Mouse (Mus musculus): Measurements from ENCODE around the gene Samd15.
A peak's percentile ranks its signal among the peaks of the same experiment; 100 is the strongest.

Gene Samd15

DNA sequence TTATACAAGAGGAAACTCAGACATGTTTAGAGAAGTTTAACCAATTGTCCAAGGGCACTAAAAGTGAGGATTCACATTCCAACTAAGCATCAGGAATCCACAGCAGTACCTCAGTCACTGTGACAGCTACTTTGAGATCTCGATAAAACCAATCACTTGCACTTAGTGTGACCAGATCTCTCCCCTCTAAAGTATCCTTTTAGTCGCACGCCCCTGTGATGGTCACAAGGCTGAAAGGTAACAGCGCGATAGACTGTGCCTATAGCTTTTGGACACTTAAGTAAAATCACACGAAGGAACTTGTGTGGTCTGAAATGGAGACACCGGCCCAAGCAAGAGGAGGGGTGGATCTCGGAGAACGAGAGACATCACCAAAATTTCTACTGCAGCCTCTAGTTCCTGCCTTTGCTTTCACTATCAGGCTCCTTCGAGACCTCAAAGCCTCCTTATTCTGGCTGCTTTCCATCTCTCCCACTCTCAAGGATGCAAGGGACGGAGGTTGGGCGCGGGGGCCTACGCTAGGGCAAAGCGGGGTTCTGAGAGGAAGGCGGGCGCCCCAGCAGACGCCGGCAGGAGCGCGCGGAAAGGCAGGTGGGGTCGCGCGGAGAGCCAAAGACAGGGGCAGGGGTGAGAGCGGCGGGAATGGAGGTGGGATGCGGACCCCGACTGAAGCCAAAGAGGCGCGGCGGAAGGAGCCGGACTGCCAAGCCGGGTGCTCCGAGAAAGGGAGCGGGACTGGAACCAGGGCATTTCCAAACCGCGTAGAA is at the start of gene Samd15:
Gene Samd15 (plus strand): TSS at position 518 of the 767 bp plus-strand sequence.
- DNase-seq (ENCODE audit: inconsistent age in 2 of 2, low spot score in 1 of 2), result peak; percentile 65 to 91

DNA sequence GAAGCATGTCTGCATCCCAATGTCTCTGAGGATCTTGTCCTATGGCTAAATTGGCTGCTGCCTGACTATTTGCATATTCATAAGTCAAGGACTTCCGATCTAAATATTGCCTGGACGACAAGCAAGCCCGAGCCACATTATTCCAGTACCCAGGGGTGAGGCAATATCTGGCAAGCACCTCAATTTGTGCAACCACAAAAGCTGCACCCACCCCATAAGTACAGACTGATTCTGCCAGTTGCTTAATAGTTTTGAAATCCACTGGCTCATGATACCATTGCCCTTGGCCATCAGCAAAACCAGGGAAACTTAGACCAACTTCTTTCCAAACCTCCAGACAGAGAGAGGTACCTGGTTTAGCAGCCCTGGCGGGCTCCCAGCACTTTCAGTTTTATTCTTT is 45.1 kb upstream of the Samd15 start:
- DNase-seq (ENCODE audit: inconsistent age in 2 of 2, low spot score in 1 of 2), result peak in 1 of 2 experiments; percentile 82

DNA sequence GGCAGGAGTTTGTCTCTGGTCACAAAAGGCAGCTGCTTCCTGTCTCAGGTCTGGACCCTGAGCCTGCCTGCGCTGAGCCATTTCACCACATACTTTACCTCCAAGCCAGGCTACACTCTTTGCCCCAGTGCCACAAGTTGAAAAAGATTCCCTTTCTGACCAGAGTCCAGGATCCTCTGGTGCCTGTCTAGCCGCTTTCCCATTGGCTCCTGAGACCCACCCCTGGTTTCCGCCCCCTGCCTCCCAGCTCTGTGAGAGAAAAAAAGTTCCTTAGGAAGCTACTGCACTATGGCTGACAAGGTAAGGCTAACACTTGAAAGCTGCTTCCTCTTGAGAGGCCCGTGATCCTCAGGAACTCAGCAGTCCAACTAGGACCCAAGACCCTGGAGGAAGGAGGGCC is 42.2 kb upstream of the Samd15 start:
- no peak for DNase-seq (ENCODE audit: inconsistent age in 2 of 2, low spot score in 1 of 2)

DNA sequence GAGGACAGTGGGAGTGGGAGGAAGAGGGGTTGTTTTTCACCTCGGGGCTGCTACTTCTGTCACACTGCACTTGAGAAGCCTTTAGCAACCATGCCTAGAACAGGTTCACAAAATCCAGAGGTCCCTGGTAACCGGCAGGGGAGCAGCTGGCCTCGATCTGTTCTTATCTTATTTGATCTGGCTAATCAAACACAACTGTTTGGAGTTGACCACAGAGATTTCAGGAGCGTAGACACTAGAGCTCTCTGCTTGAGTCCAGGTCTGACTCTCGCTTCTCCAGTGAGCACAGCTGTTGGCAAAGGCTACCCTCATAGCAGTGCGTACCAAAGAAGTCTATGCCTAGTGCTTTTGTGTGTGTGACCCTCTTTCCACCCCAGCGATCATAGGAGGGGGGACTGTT is 41.4 kb upstream of the Samd15 start:
- DNase-seq (ENCODE audit: inconsistent age in 2 of 2, low spot score in 1 of 2), result no peak

DNA sequence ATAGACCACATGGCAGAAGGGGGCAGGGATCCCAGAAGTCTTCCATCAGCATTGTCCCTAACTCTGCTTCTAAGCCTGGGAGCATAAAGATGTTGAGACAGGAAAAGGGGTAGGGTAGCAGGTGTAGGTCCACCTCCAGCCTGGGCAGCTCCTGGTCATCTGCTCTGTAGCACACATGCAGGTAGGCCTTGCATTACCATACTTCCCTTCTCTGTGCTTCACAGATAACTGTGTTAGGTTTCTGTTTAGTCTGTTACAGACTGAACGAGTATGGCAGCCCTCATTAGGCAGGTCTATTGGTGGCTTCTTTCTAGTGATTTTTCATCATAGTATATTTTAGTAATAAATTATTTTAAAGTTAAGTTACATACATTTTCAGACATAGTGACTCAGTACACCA is 39.2 kb upstream of the Samd15 start:
- no peak for DNase-seq (ENCODE audit: inconsistent age in 2 of 2, low spot score in 1 of 2)

GRCm38 (mm10) chr12:87160815-87161214 is 38.7 kb upstream of the Samd15 start:
- no peak for DNase-seq (ENCODE audit: inconsistent age in 2 of 2, low spot score in 1 of 2)

DNA sequence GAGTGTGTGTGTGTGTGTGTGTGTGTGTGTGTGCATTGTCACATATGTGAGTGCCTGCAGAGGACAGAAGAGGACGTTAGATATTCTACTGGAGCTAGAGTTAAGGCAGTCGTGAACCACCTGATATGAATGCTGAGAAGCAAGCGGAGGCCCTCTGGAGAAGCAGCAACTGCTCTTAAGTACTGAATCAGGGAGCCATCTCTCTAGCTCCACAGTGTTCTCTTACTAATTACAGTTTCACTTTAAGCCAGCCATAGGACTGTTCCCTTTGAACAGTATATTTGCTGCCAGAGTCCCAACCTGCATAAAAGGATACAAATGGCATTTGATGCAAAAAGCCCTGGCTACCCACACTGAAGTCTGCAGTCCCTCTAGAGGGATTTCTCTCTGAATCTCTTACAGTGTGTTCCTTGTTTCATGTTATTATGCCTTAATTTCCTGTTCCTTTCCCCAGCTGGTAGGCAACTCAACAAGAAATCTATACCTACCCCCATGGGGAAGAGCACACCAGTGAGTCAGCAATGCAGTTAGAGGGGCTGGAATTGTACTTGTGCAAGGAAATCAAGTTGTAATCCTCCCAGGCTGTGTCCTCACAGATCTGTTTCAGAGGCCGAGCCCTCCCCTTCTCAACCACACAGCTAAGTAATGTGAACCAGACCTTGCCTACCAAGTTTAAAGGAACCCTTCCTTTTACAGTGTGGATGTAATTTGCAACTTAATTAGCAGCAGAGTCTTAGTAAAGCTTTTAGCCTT is 24.2 kb upstream of the Samd15 start:
- no peak for DNase-seq (ENCODE audit: inconsistent age in 2 of 2, low spot score in 1 of 2)

DNA sequence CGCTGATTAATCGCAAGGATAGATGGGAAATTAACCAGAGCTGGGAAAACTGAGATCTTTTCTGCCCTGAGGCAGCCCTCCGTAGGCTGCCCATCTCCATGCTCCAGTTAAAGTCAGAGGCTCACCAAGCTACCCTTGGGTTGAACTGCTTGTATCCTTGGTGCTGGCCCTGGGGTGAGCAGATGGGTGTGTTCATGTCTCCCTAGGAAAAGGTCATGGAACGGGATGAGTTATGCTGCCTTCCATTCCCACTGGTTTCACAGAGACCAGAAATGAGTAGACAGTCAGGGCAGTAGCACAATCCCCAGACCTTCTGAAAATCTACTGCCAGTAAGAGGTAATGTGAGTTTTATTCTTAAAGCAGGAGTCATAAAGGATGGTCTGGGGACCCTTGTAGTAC is 21.9 kb upstream of the Samd15 start:
- DNase-seq (ENCODE audit: inconsistent age in 2 of 2, low spot score in 1 of 2), result peak; percentile 80 to 90

DNA sequence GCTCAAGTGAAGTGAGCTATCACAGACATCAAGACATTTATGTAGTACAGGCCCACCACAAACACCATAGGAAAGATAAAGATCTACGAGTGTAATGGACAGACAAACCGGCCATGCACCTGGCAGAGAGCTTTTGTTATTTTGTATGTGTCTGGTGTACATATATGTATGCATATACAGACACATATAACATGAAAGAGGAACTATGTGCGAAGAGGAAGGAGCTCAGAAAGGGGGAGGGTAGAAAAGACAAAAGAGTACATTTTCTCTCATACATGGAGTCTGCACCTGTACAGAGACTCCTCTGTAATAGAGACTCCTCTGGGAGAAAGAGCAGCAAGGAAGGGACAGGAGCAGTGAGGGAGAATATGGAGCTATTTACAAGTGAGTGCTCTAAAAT is 6.5 kb upstream of the Samd15 start:
- no peak for DNase-seq (ENCODE audit: inconsistent age in 2 of 2, low spot score in 1 of 2)

GRCm38 (mm10) chr12:87195069-87195468 is 4.5 kb upstream of the Samd15 start:
- DNase-seq (ENCODE audit: inconsistent age in 2 of 2, low spot score in 1 of 2), result no peak

GRCm38 (mm10) chr12:87196310-87196709 is 3.2 kb upstream of the Samd15 start:
- DNase-seq (ENCODE audit: inconsistent age in 2 of 2, low spot score in 1 of 2), result no peak

DNA sequence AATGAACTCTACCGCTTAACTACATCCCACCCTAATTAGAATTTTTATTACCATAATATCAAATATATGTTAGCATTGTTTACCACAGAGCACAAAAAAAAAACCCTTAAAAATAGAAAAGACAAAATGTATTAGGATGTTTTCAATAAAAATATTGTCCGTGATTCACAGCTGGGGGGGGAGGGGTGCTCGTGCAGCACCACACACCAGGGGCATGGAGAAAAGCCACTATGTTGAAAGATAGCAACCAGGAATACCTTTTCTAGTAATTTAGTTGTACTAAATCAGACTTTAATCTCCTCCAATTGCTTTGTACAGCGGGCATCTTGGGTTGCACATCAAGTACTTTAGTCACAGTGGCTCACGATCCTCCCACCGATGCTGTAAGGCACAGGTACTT is 731 bp upstream of the Samd15 start:
- DNase-seq (ENCODE audit: inconsistent age in 2 of 2, low spot score in 1 of 2), result no peak

- peak; percentile 85 to 92 for DNase-seq (ENCODE audit: inconsistent age in 2 of 2, low spot score in 1 of 2)
These were observed 557 bp downstream of the Samd15 start, which contains the start of gene Tmed8 for GRCm38 (mm10) chr12:87199973-87200586. Tmed8 (minus strand) TSS chr12:87200454.

DNA sequence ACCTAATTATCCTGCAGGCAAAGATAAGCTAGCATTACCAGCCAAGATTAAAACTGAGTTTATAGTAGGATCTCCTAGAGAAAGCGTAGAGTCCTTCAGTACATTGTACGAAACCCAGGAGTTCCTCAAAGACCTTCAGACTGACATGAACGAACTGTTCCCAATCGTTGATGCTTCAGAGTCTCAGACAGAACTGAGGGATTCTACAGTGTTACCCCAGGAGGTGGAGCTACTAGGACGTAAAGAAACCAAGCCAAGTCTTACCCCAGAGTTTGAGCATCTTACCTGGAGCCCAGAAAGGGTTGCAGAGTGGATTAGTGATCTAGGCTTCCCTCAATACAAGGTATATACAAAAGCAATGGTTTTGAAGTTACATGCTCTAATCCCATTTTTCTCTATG is 2.2 kb downstream of the Samd15 start:
- no peak for DNase-seq (ENCODE audit: inconsistent age in 2 of 2, low spot score in 1 of 2)

- peak in 1 of 2 experiments; percentile 40 for DNase-seq (ENCODE audit: inconsistent age in 2 of 2, low spot score in 1 of 2)
These were observed 6.3 kb downstream of the Samd15 start for GRCm38 (mm10) chr12:87205789-87206188.

- DNase-seq (ENCODE audit: inconsistent age in 2 of 2, low spot score in 1 of 2), result no peak
These were observed 13.5 kb downstream of the Samd15 start for GRCm38 (mm10) chr12:87212844-87213606.

- DNase-seq (ENCODE audit: inconsistent age in 2 of 2, low spot score in 1 of 2), result no peak
These were observed 16.5 kb downstream of the Samd15 start for GRCm38 (mm10) chr12:87216053-87216452.

- DNase-seq (ENCODE audit: inconsistent age in 2 of 2, low spot score in 1 of 2), result no peak
These were observed 18.1 kb downstream of the Samd15 start for GRCm38 (mm10) chr12:87217596-87217995.

- no peak for DNase-seq (ENCODE audit: inconsistent age in 2 of 2, low spot score in 1 of 2)
These were observed 19.8 kb downstream of the Samd15 start for GRCm38 (mm10) chr12:87219362-87219761.

DNA sequence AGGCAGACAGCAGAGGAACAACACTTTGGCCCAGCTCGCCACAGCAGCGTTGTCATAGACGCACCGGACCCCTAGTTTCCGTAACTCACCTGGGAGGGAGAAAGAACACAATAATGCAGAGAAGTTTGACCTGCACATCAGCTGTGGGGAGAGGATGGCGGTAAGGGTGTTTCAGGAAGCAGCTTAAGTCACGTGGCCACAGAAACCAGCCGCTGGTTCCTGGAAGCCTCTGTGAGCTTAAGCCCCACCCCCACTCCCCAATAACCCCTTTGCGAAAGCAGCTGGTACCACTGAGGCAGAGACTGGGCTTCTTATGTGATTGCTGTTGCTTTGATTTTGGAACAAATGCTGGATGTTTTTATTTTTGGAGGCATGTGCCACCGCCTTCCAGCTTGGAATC is 25.4 kb downstream of the Samd15 start:
- no peak for DNase-seq (ENCODE audit: inconsistent age in 2 of 2, low spot score in 1 of 2)

GRCm38 (mm10) chr12:87226801-87227200 is 27.3 kb downstream of the Samd15 start:
- DNase-seq (ENCODE audit: inconsistent age in 2 of 2, low spot score in 1 of 2), result no peak

Measured in adrenal gland, adult (tissue).